Mouse (Mus musculus) limb, embryonic 14.5 days (tissue): Measurements from ENCODE around the gene Herpud2. TPM values are rescaled to one million over a fixed set of nuclear protein-coding genes. Genes with fewer than 3 reads are reported as not detected.
A peak's percentile ranks its signal among the peaks of the same experiment; 100 is the strongest.
"Not testable (repeated sequence)": the region's sequence is repeated elsewhere in the genome, so short reads cannot be mapped to it uniquely, and the experiment has no call there.

Source experiments
- ATAC-seq: fragments of 200-750 bp; cut with Nextera tagmentation; 2 replicates; pipeline ENCODE4 v1.8.0; 2017; ENCODE audit warnings: low read depth, moderate number of reproducible peaks, moderate TSS enrichment; ENCODE audit not compliant: low FRiP score
- DNase-seq: peaks from one replicate; pipeline ENCODE4 v3.0.0-alpha.2; 2015; ENCODE audit warnings: low spot score
- H3K27ac ChIP-seq: fragments of 300-500 bp; sonication (generic); replicated peaks from 2 replicates; pipeline ENCODE4 v1.5.1; 2014; ENCODE audit warnings: low read depth, mild to moderate bottlenecking, low read length, moderate library complexity, mixed read lengths
- H3K27me3 ChIP-seq: fragments of 300-500 bp; sonication (generic); 2 replicates; pipeline ENCODE4 v1.6.1; 2014; ENCODE audit warnings: low read length, mixed read lengths; ENCODE audit not compliant: control insufficient read depth, insufficient read depth
- H3K36me3 ChIP-seq: fragments of 300-500 bp; sonication (generic); 2 replicates; pipeline ENCODE4 v1.6.1; 2014; ENCODE audit warnings: mild to moderate bottlenecking, low read length, moderate library complexity, mixed read lengths; ENCODE audit not compliant: control insufficient read depth, insufficient read depth
- H3K4me1 ChIP-seq: fragments of 300-500 bp; sonication (generic); 2 replicates; pipeline ENCODE4 v1.6.1; 2014; ENCODE audit warnings: antibody characterized with exemption, low read length, mixed read lengths; ENCODE audit not compliant: control insufficient read depth, insufficient read depth
- H3K4me2 ChIP-seq: fragments of 300-500 bp; sonication (generic); replicated peaks from 2 replicates; pipeline ENCODE4 v1.6.1; 2014; ENCODE audit warnings: low read depth, mild to moderate bottlenecking, low read length, moderate library complexity; ENCODE audit not compliant: severe bottlenecking
- H3K4me3 ChIP-seq: fragments of 300-500 bp; sonication (generic); replicated peaks from 2 replicates; pipeline ENCODE4 v1.5.1; 2014; ENCODE audit warnings: low read length
- H3K9ac ChIP-seq: fragments of 300-500 bp; sonication (generic); 2 replicates; pipeline ENCODE4 v1.6.1; 2014; ENCODE audit warnings: mild to moderate bottlenecking, low read depth, low read length, moderate library complexity; ENCODE audit not compliant: severe bottlenecking
- H3K9me3 ChIP-seq: fragments of 300-500 bp; sonication (generic); 2 replicates; pipeline ENCODE4 v1.6.1; 2016; ENCODE audit warnings: low read length; ENCODE audit not compliant: control insufficient read depth
- POLR2A ChIP-seq: fragments of 200-500 bp; IDR thresholded peaks from 2 replicates; pipeline ENCODE4 v1.8.0; 2012; ENCODE audit warnings: inconsistent platforms, mild to moderate bottlenecking, moderate library complexity, borderline replicate concordance; ENCODE audit not compliant: insufficient read depth, insufficient read length; ENCODE audit errors: extremely low read depth
- WGBS: fragments of 180-500 bp; shearing (Covaris S2); extraction: QIAGEN DNeasy Blood & Tissue Kit; methylation state at CpG from one replicate; pipeline ENCODE4 v1.1.7; 2014; 5-methylcytosine and 5-hydroxymethylcytosine counted together
- polyA plus RNA-seq, 2 experiments: library from polyadenylated mRNA; depleted of rRNA in 1 of 2; stranded (reverse) in 1 of 2; unstranded in 1 of 2; fragments of >200 nt; fragmentation: Nextera tagmentation in 1 of 2; extraction: Ambion mirVana in 1 of 2; gene quantifications; 2 replicates each; pipeline versions ENCODE4 v1.2.1 to v1.2.3; 2012 to 2014

The Herpud2 gene
- polyA plus RNA-seq, 2 experiments: 32.8 to 33.8 TPM

DNA sequence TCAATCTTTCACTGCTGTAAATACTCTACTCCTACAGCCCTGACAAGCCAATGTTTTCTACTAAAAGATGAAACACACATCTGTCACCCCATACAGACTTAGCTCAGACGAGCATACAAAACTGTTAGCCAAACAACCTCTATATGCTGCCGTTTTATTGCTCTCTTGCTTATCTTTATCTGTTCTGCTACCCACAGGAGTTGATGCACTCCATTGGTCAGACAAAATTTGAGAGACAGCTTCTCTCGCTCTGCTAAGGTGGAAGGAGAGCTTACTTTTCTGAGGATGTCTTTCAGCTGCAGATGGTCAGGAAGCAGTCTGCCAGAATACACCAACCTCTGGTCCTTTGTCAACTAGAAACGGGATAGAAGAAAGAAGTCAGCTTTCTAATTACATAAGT is 18.7 kb downstream of the Herpud2 start:
- Histone ChIP-seq H3K9me3 (no peaks in the 10 kb centered on the region), H3K4me3 (no peak overlapping the region), H3K27ac (no peak overlapping the region), H3K9ac (no peak overlapping the region), H3K36me3 (peaks cover 6% of the 10 kb centered on the region; the same call in 1 of the 2 replicates), H3K27me3 (no peaks in the 10 kb centered on the region), H3K4me2 (no peak overlapping the region), H3K4me1 (no peaks in the 10 kb centered on the region)
- TF ChIP-seq POLR2A: no peak
- no peak for ATAC-seq
- DNase-seq: no peak
- 70% methylated on average over 4 of the region's 4 CpGs for WGBS

DNA sequence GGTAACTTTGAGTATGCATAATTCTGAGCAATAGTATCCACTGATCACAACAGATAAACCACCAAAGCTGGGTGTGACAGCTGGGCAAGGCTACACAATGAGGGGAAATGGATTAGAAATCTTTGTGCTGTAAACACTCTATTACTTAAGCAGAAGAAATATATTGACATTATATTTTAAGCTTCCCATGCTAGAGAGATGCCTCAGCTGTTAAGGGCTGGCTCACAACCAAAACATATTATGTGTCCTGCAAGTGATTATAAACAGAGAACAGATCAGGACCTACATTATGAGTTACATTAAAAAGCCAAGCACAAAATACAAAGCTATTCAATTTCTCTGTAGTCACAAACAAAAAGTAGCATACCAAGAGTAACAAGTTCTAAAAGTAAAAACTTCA is 19.4 kb downstream of the Herpud2 start:
- Histone ChIP-seq H3K27ac (no peak overlapping the region), H3K4me3 (no peak overlapping the region), H3K9ac (no peak overlapping the region), H3K9me3 (no peaks in the 10 kb centered on the region), H3K4me2 (no peak overlapping the region), H3K36me3 (peaks cover 6% of the 10 kb centered on the region; the same call in 1 of the 2 replicates), H3K4me1 (no peaks in the 10 kb centered on the region), H3K27me3 (no peaks in the 10 kb centered on the region)
- ATAC-seq (no peak), DNase-seq (no peak)
- no peak for TF ChIP-seq POLR2A

DNA sequence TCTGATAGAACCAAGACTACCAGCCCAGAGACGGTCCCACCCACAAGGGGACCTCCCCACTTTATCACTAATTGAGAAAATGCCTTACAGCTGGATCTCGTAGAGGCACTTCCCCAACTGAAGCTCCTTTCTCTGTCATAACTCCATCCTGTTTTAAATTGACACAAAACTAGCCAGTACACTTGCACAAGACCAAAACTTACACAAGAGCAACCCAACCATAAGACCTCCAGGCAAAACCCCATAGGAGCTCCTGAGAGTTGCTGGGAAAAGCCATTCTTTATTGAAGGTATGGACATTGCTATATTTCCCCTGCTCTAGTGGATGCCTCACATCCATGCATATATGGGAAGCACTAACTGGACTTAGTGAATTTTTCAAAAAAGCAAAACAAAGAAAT is 27.6 kb downstream of the Herpud2 start:
- no peak for ATAC-seq
- Histone ChIP-seq H3K4me1 (no peaks in the 10 kb centered on the region), H3K9me3 (no peaks in the 10 kb centered on the region), H3K27ac (no peak overlapping the region), H3K36me3 (peaks cover 34% of the 10 kb centered on the region), H3K4me2 (no peak overlapping the region), H3K9ac (no peak overlapping the region), H3K27me3 (no peaks in the 10 kb centered on the region), H3K4me3 (no peak overlapping the region)
- WGBS: 63% methylated on average over 2 of the region's 2 CpGs
- no peak for DNase-seq
- TF ChIP-seq POLR2A: no peak

DNA sequence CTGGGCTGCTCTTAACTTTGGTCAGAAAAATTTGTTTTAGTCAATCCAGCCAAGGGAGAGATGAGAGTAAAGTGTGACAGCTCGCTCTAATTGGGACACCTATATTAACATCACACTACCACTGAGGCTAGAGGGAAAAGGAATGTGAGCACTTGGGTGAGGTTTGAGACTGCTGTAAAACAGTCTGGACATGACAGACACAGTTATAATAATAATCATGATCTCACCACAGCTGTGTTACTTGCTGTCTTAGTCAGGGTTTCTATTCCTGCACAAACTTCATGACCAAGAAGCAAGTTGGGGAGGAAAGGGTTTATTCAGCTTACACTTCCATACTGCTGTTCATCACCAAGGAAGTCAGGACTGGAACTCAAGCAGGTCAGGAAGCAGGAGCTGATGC is 28.0 kb downstream of the Herpud2 start:
- WGBS: 88% methylated on average over 1 of the region's 1 CpGs
- not testable (repeated sequence) for H3K4me2 ChIP-seq, H3K27ac ChIP-seq

DNA sequence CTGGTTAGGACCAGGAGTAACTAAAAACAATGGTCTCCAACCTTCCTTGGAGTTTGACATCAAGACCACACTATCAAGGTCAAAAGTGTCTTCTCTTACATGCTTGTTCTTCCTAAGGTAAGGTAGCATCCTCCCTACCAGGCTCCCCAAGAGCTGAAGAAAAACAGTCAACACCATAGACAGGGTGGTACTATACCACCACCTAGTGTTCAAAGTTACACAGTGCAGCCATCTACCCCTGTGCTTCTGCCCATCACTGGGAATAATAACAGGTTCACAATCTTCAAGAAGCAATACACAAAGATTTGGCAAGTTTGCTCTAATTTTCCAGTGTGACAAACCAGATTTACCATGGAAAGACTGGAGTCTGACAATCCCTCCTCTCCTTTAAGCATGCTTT is 47.0 kb downstream of the Herpud2 start:
- DNase-seq: peak; percentile 37
- Histone ChIP-seq H3K9me3 (peaks cover 4% of the 10 kb centered on the region; the same call in 1 of the 2 replicates), H3K9ac (no peak overlapping the region), H3K4me1 (no peaks in the 10 kb centered on the region), H3K36me3 (peaks cover 37% of the 10 kb centered on the region), H3K4me3 (no peak overlapping the region), H3K27ac (no peak overlapping the region), H3K27me3 (no peaks in the 10 kb centered on the region), H3K4me2 (no peak overlapping the region)
- no peak for TF ChIP-seq POLR2A
- 0 out of 2 replicates have a peak, but pooled peaks have one; percentile 41 for ATAC-seq

More for the DNA sequence above, 28.0 kb downstream of the Herpud2 start:
- H3K9me3 ChIP-seq, DNase-seq, H3K4me1 ChIP-seq, ATAC-seq, H3K9ac ChIP-seq, H3K4me3 ChIP-seq, H3K27me3 ChIP-seq: not testable (repeated sequence)
- H3K36me3 ChIP-seq: peaks cover 36% of the 10 kb centered on the region

DNA sequence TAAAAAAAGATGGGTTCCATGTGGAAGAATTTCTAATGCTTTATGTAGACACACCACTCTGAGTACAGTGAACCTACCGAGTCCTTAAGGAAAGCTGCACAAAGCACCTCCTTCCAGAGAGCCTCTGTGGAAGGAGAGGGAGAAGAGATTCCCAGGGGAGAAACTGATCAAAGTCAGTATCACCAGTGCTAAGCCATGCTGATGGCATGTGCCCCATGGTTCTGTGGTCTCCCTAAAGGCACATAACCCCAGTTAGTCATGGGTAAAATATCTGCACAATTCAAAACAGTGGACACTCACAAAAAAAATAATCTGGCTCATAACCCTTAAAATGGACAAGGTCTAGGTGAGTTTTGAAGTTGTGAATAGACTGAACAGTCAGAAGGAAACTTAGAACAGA is 48.7 kb downstream of the Herpud2 start:
- no peak overlapping the region for H3K4me3 ChIP-seq
- no peak overlapping the region for H3K27ac ChIP-seq
- ATAC-seq (no peak), DNase-seq (no peak)
- WGBS: 95% methylated on average over 1 of the region's 1 CpGs
- peaks cover 4% of the 10 kb centered on the region; the same call in 1 of the 2 replicates for H3K9me3 ChIP-seq
- no peak overlapping the region for H3K4me2 ChIP-seq
- no peak for TF ChIP-seq POLR2A
- peaks cover 25% of the 10 kb centered on the region for H3K36me3 ChIP-seq
- H3K9ac ChIP-seq: no peak overlapping the region
- H3K27me3 ChIP-seq: no peaks in the 10 kb centered on the region
- H3K4me1 ChIP-seq: no peaks in the 10 kb centered on the region
